Mouse (Mus musculus) left cerebral cortex, adult 18-20 months (tissue): ENCODE data around the gene Rps6kc1. TPM values are rescaled to one million over a fixed set of nuclear protein-coding genes. Genes with fewer than 3 reads are reported as not detected.

ENCODE experiments used
- DNase-seq, 2 experiments: peaks; one replicate each; pipeline ENCODE4 v3.0.0; 2021 to 2022; ENCODE audit warnings: low spot score in 2 of 2, mixed read lengths in 1 of 2
- total RNA-seq, 2 experiments: library from RNA; stranded (reverse); gene quantifications; 2 replicates each; pipeline ENCODE4 v1.2.3; 2021

Rps6kc1 gene
- total RNA-seq, 2 experiments from 2014 or later: 138 to 147 TPM

DNA sequence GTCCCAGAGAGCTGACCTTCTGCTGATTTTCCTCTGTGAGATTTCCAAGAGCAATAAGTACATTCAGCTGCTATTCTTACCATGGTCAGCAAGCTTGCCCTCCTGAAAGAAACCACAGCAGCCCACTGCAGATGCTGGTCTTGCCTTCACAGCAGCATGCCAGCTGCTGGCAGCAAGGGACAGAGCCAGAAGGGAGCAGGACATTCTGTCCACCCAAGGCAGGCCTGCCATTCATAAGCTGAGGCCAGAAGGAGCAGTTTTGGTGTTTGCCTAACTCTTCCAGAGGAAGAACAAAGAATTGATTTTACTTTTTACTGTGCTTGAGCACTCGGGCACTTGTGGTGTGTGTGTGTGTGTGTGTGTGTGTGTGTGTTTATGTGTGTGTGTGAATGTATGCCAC is 143.3 kb downstream of the Rps6kc1 start:
- no peak for DNase-seq

DNA sequence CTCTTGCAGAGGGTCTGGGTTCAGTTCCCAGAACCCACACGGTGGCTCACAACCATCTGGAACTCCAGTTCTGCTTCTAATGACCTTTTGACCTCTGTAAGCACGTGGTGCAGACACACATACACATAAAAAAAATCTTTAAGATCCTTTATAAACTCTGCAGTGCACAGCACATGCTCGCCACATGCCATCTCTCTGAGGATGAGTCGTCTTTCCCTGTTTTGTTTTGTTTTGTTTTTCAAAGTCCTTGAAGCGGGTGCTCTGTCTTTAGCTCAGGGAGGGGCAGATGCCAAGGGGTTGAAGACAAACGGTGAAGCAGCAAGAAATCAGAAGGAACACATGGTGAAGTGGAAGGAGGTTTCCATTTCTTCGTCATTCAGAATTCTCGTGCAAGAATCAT is 143.9 kb downstream of the Rps6kc1 start:
- no peak for DNase-seq

DNA sequence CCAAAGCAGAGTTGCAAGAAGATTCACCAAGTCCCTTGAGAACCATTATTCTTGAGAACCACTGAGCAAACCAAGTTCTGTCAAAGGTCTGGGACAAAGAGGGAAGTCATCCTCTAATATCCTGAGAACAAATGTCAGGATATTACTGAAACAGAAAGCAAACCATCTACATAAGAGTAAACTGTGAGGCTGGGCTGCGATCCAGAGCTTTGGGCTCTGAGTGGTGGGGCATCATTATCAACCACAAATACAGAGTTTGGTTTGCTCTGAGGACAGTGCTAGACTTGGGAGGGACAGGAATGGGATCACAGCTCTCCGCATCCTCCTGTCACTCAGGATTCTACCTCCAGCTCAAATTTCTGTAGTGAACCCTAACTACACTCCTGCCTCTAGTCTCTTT is 144.8 kb downstream of the Rps6kc1 start:
- no peak for DNase-seq

DNA sequence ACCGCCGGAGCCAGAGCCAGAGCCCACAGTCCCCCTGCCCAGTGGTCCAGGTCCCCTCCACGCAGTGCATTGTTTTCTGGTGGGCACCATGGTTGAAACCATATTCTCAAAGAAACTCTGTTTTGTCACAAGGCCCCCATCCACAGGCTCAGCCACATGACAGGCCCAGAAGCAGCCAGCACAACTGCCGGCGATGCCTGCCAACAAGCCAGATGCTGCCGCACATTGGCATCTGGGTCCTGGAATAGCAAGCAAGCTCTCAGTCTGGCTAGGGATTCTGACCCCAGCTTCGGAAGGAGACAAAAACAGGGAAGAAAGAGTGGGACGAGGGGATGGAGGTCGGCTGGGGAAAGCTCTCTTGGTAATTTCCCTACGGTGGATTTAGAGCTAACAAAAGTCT is 147.8 kb downstream of the Rps6kc1 start:
- DNase-seq: peak; percentile 15 to 36

DNA sequence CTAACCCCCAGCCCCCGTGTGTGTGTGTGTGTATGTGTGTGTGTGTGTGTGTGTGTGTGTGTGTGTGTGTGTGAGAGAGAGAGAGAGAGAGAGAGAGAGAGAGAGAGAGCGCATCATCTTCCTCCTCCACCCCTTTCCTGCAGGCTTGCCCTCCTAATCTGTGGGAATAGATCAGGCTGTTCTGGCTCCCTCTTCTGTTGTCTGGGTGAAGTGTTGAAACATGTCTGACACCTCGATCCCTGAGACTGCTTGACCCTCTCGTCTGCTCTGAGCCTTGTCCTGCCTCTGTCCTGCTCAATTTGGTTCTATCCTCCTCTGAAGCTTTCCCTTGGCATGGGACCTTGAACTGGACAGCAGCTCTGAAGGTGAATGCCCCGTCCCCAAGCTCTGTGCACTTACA is 149.8 kb downstream of the Rps6kc1 start:
- no peak for DNase-seq

DNA sequence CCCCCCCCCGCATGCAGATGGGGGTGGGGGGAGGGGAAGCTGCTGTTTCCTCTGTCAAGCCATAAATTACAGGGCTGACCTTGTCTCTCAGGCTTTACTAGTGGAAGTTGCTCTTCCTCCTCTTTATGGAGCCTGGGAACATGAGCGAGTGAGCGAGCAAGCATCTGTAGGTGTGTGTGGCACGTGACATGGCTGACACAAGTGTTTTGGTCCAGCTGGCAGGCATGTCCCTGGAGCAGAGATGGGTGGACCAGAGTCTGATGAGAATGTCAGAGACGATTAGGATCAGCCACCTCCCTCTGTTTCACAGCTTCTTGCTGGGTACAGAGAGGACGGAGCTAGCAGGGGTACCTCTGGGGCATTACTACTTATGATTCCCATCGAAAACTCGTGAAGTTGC is 153.7 kb downstream of the Rps6kc1 start:
- no peak for DNase-seq

DNA sequence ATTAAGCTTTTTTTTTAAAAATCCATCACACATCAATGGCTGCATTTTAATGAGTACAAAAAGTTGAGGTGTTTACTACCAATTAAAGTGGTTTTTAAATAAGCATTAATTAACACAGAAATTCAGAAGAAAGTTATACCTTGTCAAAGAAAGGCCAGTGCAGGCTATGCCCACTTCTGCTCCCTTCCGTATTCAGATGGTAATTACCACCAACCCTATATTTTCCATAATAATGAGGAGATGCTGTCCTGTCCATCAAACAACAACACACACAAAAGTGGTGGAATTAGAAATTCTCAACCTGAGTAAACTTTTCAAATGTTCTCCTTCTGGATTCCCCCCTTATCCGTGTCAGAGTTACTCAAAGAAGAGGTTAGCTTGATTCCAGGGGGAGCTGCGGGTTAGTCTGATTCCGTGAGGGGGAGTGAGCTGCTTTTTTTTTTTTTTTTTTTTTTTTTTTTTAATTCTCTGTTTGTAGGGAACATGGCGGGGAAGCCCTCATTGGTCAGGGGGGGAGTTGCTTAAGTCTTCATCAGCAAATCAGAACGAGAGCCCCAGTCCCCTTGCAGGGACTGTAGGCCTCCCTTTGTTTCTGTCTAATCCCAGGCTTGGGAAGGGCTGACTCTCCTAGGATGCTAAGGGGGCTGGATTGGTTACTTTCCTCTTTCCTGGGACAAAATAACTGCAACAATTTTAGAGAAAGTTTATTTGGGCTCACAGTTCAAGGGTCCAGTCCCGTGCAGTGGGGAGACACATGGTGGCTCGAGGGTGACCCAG is 159.6 kb downstream of the Rps6kc1 start:
- no peak for DNase-seq

DNA sequence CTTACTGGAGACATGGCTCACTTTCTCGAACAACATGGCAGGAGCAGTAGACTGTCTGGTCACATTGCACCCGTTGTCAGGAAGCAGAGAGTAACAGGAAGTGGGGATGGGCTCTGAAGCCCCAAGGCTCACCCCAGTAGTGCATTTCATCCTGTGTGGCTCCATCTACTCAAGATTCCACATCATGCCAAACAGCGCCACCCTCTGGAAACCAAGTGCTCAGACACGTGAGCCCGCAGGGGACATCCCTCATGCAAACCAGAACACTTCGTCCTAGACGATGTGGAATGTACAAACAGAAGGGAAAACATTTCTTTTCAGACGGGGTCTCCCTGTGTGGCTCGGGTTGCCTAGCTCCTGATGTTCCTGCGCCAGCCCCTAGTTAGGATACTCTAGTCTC is 162.6 kb downstream of the Rps6kc1 start:
- DNase-seq: no peak

DNA sequence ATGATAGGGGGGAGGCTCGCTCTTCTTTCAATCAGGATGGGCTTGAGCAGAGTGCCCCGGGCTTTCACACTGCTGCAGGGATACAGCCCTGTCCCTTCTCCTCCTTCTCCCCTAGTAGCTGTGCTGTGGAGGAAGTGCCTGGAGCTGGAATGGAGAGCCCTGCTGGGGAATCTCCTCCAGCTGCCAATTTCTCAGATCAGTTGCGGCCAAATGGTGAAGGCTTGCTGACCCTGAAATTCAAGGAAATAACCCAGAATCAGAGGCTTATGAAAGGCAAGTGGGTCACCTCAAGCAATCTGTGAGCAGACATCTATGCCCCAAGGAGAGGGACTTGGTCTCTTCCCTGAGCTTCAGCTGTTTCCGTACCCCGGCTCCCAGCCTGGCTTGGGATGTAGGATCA is 170.1 kb downstream of the Rps6kc1 start:
- DNase-seq: no peak

DNA sequence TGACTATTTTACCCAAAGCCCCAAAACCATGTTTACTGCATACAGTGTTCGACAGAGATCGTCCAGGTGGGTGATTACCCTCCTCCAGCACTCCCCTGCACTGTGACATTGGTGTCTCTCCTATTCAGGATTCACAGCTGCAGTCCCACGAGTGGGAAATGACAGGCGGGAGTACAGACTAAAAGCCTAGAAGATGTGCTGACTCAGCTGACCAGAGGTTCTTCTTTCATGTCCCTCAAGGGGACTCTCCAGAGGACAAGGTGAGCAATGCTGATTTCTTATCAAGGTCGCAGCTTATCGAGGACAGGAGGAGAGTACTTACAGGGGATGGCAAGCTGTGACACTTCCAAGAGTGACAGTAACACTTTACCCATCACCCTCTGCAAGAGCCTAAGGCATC is 178.8 kb downstream of the Rps6kc1 start:
- no peak for DNase-seq

DNA sequence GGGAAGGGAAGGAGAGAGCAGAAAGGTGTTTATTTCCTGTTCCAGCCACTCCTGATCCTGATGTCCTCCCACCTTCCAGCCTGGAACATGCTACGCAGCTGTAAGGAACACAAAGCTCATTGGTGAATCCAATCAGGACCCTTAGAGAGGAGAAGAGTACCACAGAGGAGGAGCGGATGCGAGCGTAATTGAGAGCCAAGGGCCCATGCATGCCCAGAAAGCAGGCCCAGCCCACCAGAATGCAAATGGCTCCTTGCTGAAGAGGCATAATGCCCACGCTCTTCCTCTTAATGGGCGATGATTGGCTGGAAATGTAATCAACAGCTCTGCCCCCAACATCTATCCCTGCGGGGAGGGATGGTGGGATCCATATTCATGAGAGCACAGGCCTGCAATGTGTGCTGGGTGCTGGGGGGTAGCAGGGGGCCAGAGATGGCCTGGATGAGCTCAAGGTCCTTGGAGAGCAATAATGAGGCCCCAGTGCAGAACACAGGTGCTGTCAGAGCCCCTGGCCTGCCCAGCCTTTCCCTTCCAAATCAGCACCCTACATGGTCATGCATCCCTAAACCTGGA is 182.0 kb downstream of the Rps6kc1 start:
- DNase-seq: no peak

DNA sequence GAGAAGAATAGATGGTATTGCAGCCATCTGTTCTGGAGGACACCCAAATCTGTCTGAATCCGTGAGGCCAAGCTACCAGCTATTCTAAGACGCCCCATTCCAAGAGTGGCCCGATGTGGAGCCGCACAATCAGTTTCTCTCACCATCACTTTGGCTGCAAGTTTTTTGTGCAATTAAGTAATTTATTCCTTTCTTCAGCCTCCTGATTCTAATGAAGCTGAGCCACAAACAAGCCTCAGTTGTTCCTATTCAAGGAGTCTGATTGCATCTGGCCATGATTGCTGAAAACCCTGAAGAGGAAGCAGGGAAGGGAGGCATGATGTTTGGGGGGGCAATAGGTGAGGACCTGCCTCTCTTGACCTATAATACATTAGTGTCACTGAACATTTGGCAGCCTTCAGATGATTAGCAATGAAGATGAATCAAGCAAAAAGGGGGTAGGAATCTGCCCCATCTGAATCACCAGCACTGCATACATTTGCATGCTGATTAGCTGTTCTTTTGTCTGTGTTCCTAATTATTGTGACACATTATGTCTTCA is 183.4 kb downstream of the Rps6kc1 start:
- DNase-seq: peak in 1 of 2 experiments; percentile 17

DNA sequence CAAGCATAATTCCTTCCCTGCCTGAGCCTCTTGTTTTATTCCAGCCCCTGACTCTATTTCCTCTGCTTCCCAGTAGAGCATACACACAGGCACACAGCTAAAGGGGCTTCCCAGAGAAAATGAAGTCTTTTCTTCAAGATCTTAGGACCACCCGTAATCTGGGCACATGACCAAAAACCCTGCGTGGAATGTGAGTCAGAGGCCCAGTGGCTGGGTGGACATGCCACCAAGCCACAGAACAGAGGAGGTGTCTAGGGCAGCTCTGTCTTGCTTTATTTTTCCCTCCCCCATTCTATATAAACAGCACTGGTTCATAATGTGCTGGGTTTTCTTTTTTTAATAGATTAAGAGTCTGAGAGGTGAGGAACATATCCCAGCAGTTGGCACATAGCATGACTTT is 184.2 kb downstream of the Rps6kc1 start:
- DNase-seq: no peak

DNA sequence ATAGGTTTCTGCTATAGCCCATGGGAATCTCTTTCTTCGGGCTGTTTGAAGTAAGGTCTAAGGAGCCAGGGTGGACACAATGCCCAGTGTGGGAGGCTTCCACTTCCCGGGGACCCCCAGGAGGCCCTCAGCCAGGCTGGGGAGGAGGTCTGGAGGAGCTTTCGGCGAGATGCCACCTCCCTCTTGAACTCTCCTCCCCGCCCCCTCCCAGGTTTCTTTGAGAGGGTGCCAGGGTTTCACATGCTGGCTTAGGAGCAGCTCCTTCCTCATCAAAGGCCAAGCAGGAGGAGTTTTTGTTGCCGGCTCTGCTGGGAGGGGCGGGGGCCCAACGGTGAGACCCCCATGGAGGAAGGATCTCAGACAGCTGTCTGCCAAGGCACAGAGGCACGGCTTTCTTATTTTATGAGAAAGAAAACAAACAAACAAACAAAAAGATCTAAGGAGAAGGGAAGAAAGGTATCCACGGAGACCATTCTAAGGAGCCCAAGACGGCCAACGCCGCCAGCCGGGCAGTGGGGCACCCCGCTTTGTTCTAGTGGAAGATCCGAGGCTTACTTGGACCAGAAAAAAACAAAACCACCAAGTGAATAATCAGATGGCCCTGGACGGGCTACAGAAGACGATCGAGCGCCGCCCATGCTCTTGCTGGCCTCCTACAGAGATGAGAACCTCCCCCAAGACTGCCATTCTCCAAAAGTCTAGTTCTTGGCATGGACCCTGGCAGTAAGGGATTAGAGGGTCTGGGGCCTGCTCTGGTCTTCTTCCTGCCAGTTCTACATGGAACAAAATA is 186.8 kb downstream of the Rps6kc1 start:
- peak in 1 of 2 experiments; percentile 8 for DNase-seq

DNA sequence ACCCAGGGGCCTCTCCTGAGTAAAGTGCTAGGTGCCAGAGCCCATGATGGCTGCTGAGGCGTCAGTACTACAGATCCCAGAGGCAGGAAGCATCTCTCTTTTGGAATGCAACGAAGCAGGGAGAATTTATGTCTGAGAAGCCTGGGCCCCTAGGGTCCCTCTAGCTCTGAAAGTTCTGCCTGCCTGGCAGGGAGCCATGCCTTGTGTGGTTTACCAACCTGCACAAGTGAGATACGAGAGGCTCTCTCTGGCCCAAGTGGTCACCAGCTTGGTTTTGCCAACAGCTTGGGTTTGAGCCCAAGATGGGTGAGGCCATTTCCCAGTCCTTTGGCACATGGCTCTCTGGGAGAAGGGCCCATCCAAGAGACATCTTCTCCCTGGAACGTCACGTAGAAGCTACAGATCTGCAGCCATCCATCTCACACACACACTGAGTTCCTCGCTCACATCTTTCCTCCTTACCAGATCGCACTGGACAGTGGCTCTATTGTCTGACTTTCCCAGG is 187.6 kb downstream of the Rps6kc1 start:
- DNase-seq: no peak

DNA sequence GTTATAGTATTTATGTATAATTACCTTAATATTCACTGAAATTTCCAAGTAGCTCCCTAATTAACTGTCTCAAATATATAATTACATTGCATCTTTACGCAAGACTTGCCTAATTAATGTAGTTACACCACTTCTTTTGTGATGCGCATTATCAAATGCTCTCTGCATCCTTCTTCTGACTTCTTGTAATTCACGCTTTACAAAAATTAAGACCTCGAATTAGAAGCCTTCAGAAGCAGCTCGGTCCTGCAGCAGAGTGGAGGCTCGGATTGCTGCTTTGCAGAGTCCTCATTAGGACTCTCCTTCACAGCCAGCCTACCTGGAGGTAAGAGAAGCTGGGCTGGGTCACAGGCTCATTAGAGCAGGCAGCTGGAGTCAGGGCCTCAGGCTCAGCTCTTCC is 197.7 kb downstream of the Rps6kc1 start:
- no peak for DNase-seq

DNA sequence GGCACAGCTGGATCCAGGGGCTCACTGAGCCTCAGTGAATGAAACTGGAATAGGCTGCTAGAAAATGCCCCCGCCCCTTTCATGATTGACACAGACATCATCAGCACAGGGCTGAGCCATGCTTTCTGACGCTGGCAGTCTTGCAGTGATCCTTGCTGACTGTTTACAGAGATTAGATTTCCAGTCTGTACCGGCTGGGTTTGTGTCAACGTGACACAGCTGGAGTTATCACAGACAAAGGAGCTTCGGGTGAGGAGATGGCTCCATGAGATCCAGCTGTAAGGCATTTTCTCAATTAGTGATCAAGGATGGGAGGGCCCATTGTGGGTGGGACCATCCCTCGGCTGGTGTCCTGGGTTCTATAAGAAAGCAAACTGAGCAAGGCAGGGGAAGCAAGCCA is 214.0 kb downstream of the Rps6kc1 start:
- DNase-seq: no peak

DNA sequence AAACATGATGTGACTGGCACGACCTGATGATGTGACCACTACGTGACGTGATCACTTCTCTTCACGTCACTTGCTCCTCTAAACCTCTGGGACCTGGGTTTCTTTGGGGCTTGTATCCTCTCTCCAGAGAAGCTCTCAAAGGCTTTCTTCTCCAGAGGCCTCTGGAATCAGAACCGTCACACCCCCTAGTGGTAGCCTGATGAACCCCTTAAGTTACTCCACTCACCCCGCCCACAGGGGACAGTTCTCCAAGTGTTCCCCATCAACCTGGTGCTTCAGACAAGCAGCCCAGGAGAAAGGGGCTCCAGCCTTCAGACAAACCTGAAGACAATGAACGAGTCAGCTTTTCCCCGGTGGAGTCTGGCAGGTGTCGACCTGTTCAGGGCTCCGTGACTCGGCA is 216.0 kb downstream of the Rps6kc1 start:
- peak; percentile 70 to 77 for DNase-seq

DNA sequence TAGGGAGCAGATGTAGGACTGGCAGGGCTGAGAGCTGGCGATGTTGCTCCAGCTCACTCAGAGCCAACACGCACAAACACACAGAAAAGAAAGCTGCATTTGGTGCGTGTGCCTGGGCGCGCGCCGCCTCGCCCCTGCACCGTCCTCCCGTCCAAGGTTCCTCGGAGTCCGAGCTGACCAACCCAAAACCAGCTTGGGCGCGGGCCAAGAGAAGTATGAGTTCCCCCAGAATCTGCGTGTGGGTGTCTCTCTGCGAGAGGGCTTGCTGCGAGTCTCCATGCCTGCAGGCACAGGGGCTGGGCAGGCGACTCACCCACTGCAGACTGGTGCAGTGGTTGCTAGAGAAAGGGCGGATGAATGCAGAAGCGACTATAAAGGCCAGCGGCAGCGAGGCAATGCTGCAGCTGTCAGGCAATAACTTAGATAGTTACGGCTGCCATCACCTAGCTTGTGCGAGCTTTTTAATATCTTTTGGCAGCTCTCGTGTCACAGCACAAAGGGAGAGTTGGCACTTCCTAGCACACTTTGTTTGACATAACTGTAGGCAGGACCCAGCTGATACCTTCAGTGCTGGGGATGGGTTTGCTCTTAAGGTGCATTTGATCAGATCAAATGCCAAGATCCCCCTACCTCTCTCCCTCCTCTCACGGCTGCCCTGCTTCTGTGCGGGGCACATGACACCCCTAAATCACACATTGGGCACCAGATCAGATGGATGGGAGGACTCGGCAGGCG is 220.9 kb downstream of the Rps6kc1 start:
- peak; percentile 47 to 55 for DNase-seq

DNA sequence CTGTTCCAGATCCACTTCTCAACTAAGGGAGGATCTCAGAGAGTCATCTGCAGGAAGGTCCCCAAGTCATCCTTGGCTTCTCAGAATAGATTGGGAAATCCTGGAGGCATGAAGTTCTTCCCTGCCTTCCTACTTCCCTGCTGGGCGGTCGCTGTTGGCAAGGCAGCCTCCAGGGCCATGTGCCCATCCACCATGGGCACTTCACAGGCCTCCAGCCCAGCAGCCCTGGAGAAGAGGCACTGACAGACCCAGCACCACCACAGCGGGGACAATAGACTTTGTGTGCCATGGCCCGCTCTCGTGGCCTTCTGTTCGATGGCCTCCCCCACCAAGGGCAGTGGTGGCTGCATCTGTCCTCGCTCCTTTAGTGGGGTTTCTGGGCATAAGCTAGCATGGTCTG is 228.5 kb downstream of the Rps6kc1 start:
- DNase-seq: no peak
